Mouse (Mus musculus): ENCODE results near the gene Aloxe3.

DNA sequence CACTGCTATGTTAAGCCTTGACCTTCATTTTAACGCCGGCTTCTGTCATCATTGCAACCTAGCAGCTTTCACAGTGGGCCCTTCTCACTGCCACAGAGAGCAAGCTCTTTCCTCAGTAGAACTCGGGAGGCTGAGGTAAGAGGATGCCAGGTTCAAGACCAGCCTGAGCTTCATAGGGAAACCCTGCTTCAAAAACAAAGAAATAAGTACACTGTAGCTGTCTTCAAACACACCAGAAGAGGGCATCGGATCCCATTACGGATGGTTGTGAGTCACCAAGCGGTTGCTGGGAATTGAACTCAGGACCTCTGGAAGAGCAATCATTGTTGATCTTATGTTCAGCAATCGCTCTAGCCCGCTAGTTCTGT, 44.9 kb upstream of the Aloxe3 start:
- no peak for TF ChIP-seq CTCF (IDR thresholded peaks at IDR 0.05; ENCODE audit: low read depth)
- no peak for TF ChIP-seq EP300 (optimal IDR thresholded peaks at IDR 0.05)
